Mouse (Mus musculus) olfactory bulb, adult 2 months (tissue): ENCODE data around the gene Crim1. TPM values are rescaled to one million over a fixed set of nuclear protein-coding genes. Genes with fewer than 3 reads are reported as not detected.

Experiments
- H3K27ac ChIP-seq: fragments of 200-500 bp; 2 replicates; pipeline ENCODE4 v1.5.1; 2012; ENCODE audit warnings: low read depth, low read length; ENCODE audit not compliant: insufficient read depth
- H3K4me1 ChIP-seq: fragments of 200-500 bp; 2 replicates; pipeline ENCODE4 v1.6.1; 2012; ENCODE audit warnings: low read length; ENCODE audit not compliant: control insufficient read depth, insufficient read depth
- H3K4me3 ChIP-seq: fragments of 200-500 bp; 2 replicates; pipeline ENCODE4 v1.5.1; 2012; ENCODE audit warnings: mild to moderate bottlenecking, low read depth, low read length, moderate library complexity; ENCODE audit not compliant: insufficient read depth
- CTCF ChIP-seq: fragments of 200-500 bp; IDR thresholded peaks from 2 replicates; pipeline ENCODE4 v1.5.1; 2012; ENCODE audit warnings: low read depth, mild to moderate bottlenecking, low read length, moderate library complexity; ENCODE audit not compliant: insufficient read depth
- POLR2A ChIP-seq: fragments of 200-500 bp; IDR thresholded peaks from 2 replicates; pipeline ENCODE4 v1.6.1; 2012; ENCODE audit warnings: mild to moderate bottlenecking, low read depth, low read length, moderate library complexity; ENCODE audit not compliant: insufficient read depth
- WGBS: fragments of 180-500 bp; shearing (Covaris S2); methylation state at CpG from one replicate; pipeline ENCODE4 v1.1.7; 2018; 5-methylcytosine and 5-hydroxymethylcytosine counted together
- polyA plus RNA-seq: library from polyadenylated mRNA; stranded (reverse); fragments of >200 nt; gene quantifications from 2 replicates; pipeline ENCODE4 v1.2.4, GENCODE M21; 2012; ENCODE audit warnings: low replicate concordance; ENCODE audit not compliant: missing spikeins, insufficient read depth, insufficient read length

Crim1 gene
- polyA plus RNA-seq, 1 experiment, result not detected

GRCm38 (mm10) chr17:78298967-78299540 lies 99.0 kb downstream of the Crim1 start:
- 85% methylated on average over 8 of the region's 8 CpGs for WGBS
- Histone ChIP-seq H3K4me3 (no peak overlapping the region), H3K27ac (no peak overlapping the region), H3K4me1 (peaks cover 4% of the 10 kb centered on the region; the same call in 1 of the 2 replicates)
- TF ChIP-seq CTCF (no peak), POLR2A (no peak)

- no peak overlapping the region for H3K27ac ChIP-seq
- no peak for TF ChIP-seq CTCF
- no peak for TF ChIP-seq POLR2A
- no peak overlapping the region for H3K4me3 ChIP-seq
- peaks cover 4% of the 10 kb centered on the region; the same call in 1 of the 2 replicates for H3K4me1 ChIP-seq
- 87% methylated on average over 2 of the region's 2 CpGs for WGBS
These were observed 103.0 kb downstream of the Crim1 start for GRCm38 (mm10) chr17:78303053-78303452.

- Histone ChIP-seq H3K4me1 (peaks cover 4% of the 10 kb centered on the region; the same call in 1 of the 2 replicates), H3K4me3 (no peak overlapping the region), H3K27ac (no peak overlapping the region)
- no peak for TF ChIP-seq POLR2A
- TF ChIP-seq CTCF, result no peak
- WGBS, result 50% methylated on average over 13 of the region's 13 CpGs
These were observed 104.0 kb downstream of the Crim1 start for GRCm38 (mm10) chr17:78304059-78304458.

- 95% methylated on average over 9 of the region's 9 CpGs for WGBS
- TF ChIP-seq CTCF (no peak), POLR2A (no peak)
- no peak overlapping the region for H3K27ac ChIP-seq
- H3K4me1 ChIP-seq, result peaks cover 4% of the 10 kb centered on the region; the same call in 1 of the 2 replicates
- H3K4me3 ChIP-seq, result no peak overlapping the region
These were observed 106.4 kb downstream of the Crim1 start for GRCm38 (mm10) chr17:78306434-78306833.

DNA sequence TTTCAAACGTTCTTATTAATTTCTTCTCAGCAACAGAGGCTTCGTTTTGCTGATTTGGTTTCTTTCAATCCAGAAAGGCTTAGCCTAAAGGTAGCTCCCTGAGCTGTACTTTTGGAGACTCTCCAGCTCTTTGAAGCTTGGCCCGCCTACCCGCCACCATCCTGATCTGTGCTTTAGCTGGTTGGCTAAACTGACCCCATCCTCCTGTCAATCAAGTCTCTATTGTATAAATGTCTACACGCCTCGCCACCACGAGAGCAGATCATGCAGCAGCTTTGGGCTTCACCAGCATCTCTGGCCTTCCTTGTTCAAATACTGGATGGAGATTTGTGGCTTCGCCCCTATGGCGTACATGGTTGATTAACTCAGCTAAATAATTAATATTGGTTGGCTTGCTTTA lies 108.2 kb downstream of the Crim1 start:
- TF ChIP-seq CTCF (no peak), POLR2A (no peak)
- Histone ChIP-seq H3K4me3 (no peak overlapping the region), H3K4me1 (peaks cover 4% of the 10 kb centered on the region; the same call in 1 of the 2 replicates), H3K27ac (no peak overlapping the region)
- WGBS, result 85% methylated on average over 9 of the region's 9 CpGs

DNA sequence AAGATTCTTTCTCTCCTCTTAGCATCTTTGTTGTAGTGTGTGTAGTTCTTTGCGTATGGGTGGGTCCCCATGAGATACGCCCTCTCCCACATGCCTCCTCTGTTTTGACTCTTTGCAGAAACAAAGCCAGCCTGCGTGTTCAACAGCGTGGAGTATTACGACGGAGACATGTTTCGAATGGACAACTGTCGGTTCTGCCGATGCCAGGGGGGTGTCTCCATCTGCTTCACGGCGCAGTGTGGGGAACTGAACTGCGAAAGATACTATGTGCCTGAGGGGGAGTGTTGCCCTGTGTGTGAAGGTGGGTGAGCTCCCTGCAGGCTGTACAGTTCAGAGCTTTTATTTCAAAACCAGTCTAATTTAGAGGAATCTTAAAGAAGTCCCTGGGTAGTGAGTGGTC lies 113.0 kb downstream of the Crim1 start:
- WGBS, result 90% methylated on average over 12 of the region's 12 CpGs
- H3K27ac ChIP-seq, result no peak overlapping the region
- TF ChIP-seq CTCF (no peak), POLR2A (no peak)
- no peaks in the 10 kb centered on the region for H3K4me1 ChIP-seq
- H3K4me3 ChIP-seq, result no peak overlapping the region

- no peak for TF ChIP-seq CTCF
- no peak for TF ChIP-seq POLR2A
- Histone ChIP-seq H3K27ac (no peak overlapping the region), H3K4me1 (no peaks in the 10 kb centered on the region), H3K4me3 (no peak overlapping the region)
- 80% methylated on average over 5 of the region's 5 CpGs for WGBS
These were observed 113.6 kb downstream of the Crim1 start for GRCm38 (mm10) chr17:78313612-78314011.

DNA sequence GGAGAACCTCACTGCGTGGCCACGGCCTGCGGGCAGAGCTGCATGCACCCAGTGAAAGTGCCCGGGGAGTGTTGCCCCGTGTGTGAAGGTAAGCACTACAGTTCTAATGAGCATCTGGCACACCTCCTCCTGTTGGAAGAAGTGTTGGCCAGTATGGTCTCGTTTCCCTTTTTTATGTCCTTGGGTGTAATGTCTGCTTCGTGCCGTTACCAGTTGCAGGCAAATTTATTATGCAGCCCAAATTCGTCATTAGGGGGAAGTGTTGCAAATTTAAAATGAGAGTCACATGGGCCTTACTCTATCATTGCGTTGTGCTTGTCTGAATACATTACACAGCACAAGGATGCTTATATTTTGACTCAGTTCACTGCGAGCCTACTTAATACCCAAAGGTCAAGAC lies 115.6 kb downstream of the Crim1 start:
- Histone ChIP-seq H3K4me1 (no peaks in the 10 kb centered on the region), H3K27ac (no peak overlapping the region), H3K4me3 (no peak overlapping the region)
- TF ChIP-seq CTCF (no peak), POLR2A (no peak)
- WGBS, result 91% methylated on average over 11 of the region's 11 CpGs

GRCm38 (mm10) chr17:78317381-78317780 lies 117.3 kb downstream of the Crim1 start:
- no peak overlapping the region for H3K27ac ChIP-seq
- WGBS, result 88% methylated on average over 5 of the region's 5 CpGs
- H3K4me3 ChIP-seq, result no peak overlapping the region
- H3K4me1 ChIP-seq, result peaks cover 2% of the 10 kb centered on the region
- TF ChIP-seq CTCF (no peak), POLR2A (no peak)
